Mouse (Mus musculus) forebrain, embryonic 12.5 days (tissue): ENCODE results near the gene Tbc1d15. TPM values are rescaled to one million over a fixed set of nuclear protein-coding genes. Genes with fewer than 3 reads are reported as not detected.
A peak's percentile ranks its signal among the peaks of the same experiment; 100 is the strongest.

ENCODE experiments used
- ATAC-seq: fragments of 200-750 bp; cut with Nextera tagmentation; 2 replicates; pipeline ENCODE4 v1.8.0; 2017; ENCODE audit warnings: moderate TSS enrichment; ENCODE audit not compliant: low FRiP score
- H3K27ac ChIP-seq: fragments of 300-500 bp; sonication (generic); 2 replicates; pipeline ENCODE4 v1.5.1; 2016; ENCODE audit warnings: mild to moderate bottlenecking
- H3K27me3 ChIP-seq: fragments of 300-500 bp; sonication (generic); 2 replicates; pipeline ENCODE4 v1.6.1; 2016; ENCODE audit warnings: mild to moderate bottlenecking
- H3K36me3 ChIP-seq: fragments of 300-500 bp; sonication (generic); replicated peaks from 2 replicates; pipeline ENCODE4 v1.6.1; 2016; ENCODE audit warnings: mild to moderate bottlenecking
- H3K4me1 ChIP-seq: fragments of 300-500 bp; sonication (generic); 2 replicates; pipeline ENCODE4 v1.6.1; 2016
- H3K4me2 ChIP-seq: fragments of 300-500 bp; sonication (generic); 2 replicates; pipeline ENCODE4 v1.6.1; 2016; ENCODE audit warnings: mild to moderate bottlenecking, moderate library complexity
- H3K4me3 ChIP-seq: fragments of 300-500 bp; sonication (generic); replicated peaks from 2 replicates; pipeline ENCODE4 v1.5.1; 2016; ENCODE audit warnings: mild to moderate bottlenecking
- H3K9ac ChIP-seq: fragments of 300-500 bp; sonication (generic); 2 replicates; pipeline ENCODE4 v1.6.1; 2016; ENCODE audit warnings: mild to moderate bottlenecking
- H3K9me3 ChIP-seq: fragments of 300-500 bp; sonication (generic); 2 replicates; pipeline ENCODE4 v1.6.1; 2016
- WGBS: fragments of 180-500 bp; shearing (Covaris S2); methylation state at CpG from one replicate; pipeline ENCODE4 v1.1.7; 2016; 5-methylcytosine and 5-hydroxymethylcytosine counted together
- polyA plus RNA-seq: library from polyadenylated mRNA; unstranded; fragments of >200 nt; fragmentation: Nextera tagmentation; extraction: Ambion mirVana; gene quantifications from 2 replicates; pipeline ENCODE4 v1.2.1, GENCODE M21; 2016

Gene Tbc1d15
- polyA plus RNA-seq, 1 experiment from 2014 or later = 48.1 TPM

DNA sequence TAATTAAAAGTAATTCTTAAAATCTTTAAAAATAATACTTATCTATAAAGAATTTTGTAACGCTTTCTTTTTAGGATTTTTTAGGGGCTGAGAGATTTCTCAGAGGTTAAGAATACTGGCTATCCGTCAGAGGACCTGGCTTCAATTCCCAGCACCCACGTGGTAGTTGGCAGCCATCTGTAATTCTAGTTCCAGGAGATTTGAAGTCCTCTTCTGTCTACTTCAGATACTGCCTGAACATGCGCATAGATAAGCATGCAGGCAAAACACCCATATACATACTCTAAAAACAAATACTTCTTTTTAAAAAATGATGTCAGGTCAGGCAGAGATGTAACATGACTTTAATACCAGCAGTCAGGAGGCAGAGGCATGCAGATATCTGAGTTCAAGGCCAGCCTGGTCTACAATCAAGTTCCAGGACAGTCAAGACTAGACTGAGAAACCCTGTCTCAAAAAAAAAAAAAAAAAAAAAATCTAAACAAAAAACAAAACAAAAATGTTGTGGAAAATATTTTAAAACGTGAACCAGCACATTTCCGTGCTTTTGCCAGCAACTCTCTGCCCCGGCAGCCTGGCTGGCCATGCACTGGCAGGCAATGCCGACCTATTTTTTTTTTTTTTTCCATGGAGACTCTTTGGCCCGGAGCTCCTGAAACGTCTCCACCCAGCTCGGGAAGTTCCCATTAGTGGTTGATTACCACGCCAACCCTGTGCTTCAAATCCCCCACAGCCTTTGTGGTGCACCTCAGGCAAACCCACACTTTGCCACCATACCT lies 19.5 kb upstream of the Tbc1d15 start:
- H3K9me3 ChIP-seq = no peaks in the 10 kb centered on the region
- no peak overlapping the region for H3K4me3 ChIP-seq
- no peaks in the 10 kb centered on the region for H3K4me1 ChIP-seq
- no peaks in the 10 kb centered on the region for H3K27me3 ChIP-seq
- H3K4me2 ChIP-seq = no peak overlapping the region
- H3K9ac ChIP-seq = no peak overlapping the region
- no peaks in the 10 kb centered on the region for H3K36me3 ChIP-seq
- ATAC-seq = no peak
- no peak overlapping the region for H3K27ac ChIP-seq
- WGBS = 91% methylated on average over 12 of the region's 12 CpGs

DNA sequence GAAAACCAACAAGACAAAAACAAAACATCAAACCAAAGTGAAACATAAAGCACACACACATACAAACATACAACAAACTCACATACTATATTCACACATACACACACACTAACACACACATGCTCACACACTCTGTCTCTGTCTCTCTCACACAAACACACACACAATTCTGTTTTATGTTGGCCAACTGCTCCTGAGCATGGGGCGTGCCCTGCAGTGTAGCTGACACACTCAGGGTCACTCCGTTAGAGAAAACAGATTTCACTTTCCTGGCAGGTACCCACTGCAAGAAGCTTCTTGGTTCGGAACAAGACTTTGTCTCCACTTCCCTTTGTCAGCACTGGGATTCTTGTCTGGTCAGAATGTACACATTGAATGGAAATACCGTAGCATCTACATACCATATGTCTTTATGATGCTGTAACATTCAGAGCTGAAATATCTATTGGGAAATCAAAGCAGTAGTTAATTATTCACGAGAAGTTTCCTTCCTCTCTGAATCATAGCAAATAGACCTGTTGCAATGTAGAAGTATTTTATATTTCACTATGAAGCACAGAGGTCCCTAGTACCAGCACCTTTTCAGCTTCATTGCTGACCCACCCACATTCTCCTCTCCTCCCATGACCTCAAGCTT lies 11.8 kb upstream of the Tbc1d15 start:
- no peak overlapping the region for H3K4me3 ChIP-seq
- no peaks in the 10 kb centered on the region for H3K9me3 ChIP-seq
- H3K9ac ChIP-seq = no peak overlapping the region
- ATAC-seq = no peak
- no peaks in the 10 kb centered on the region for H3K36me3 ChIP-seq
- H3K27ac ChIP-seq = no peak overlapping the region
- no peaks in the 10 kb centered on the region for H3K4me1 ChIP-seq
- WGBS = 78% methylated on average over 5 of the region's 5 CpGs
- no peak overlapping the region for H3K4me2 ChIP-seq
- no peaks in the 10 kb centered on the region for H3K27me3 ChIP-seq

- ATAC-seq = no peak
- no peaks in the 10 kb centered on the region for H3K36me3 ChIP-seq
- H3K4me3 ChIP-seq = no peak overlapping the region
- H3K27me3 ChIP-seq = no peaks in the 10 kb centered on the region
- no peak overlapping the region for H3K4me2 ChIP-seq
- no peaks in the 10 kb centered on the region for H3K4me1 ChIP-seq
- H3K9me3 ChIP-seq = no peaks in the 10 kb centered on the region
- 90% methylated on average over 2 of the region's 2 CpGs for whole genome bisulfite sequencing
- H3K9ac ChIP-seq = no peak overlapping the region
- H3K27ac ChIP-seq = no peak overlapping the region
Measured at GRCm38 (mm10) chr10:115262261-115262660, 11.0 kb upstream of the Tbc1d15 start.

GRCm38 (mm10) chr10:115261428-115261827 lies 10.2 kb upstream of the Tbc1d15 start:
- Histone ChIP-seq H3K4me2 (no peak overlapping the region), H3K27ac (no peak overlapping the region), H3K4me3 (no peak overlapping the region), H3K36me3 (no peaks in the 10 kb centered on the region), H3K4me1 (no peaks in the 10 kb centered on the region), H3K9ac (no peak overlapping the region), H3K27me3 (no peaks in the 10 kb centered on the region), H3K9me3 (no peaks in the 10 kb centered on the region)
- 91% methylated on average over 3 of the region's 3 CpGs for WGBS
- ATAC-seq = no peak

DNA sequence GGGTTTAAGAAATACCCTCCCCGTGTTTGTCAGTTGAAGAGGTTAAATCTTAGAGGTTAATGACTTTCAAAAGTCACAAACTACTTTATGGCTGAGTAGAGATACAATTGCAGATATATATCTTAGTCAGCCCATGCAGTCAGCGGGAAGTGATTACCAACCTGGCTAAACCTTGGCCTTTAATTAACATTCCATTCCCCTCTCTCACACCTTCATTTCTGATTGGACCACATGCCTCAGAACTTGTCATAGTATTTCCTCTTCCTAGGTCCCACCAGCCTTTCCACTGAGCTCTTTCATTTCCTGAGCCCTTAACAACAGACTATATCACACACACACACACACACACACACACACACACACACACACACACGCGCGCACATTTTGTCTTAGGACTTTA lies 4.9 kb upstream of the Tbc1d15 start:
- Histone ChIP-seq H3K4me2 (no peak overlapping the region), H3K9me3 (no peaks in the 10 kb centered on the region), H3K4me3 (no peak overlapping the region), H3K27me3 (no peaks in the 10 kb centered on the region), H3K9ac (no peak overlapping the region), H3K27ac (no peak overlapping the region), H3K36me3 (no peaks in the 10 kb centered on the region), H3K4me1 (peaks cover 5% of the 10 kb centered on the region)
- WGBS = 86% methylated on average over 5 of the region's 5 CpGs
- no peak for ATAC-seq

- no peaks in the 10 kb centered on the region for H3K36me3 ChIP-seq
- no peaks in the 10 kb centered on the region for H3K9me3 ChIP-seq
- H3K9ac ChIP-seq = no peak overlapping the region
- H3K27ac ChIP-seq = no peak overlapping the region
- no peak overlapping the region for H3K4me3 ChIP-seq
- ATAC-seq = no peak
- peaks cover 13% of the 10 kb centered on the region for H3K4me1 ChIP-seq
- no peak overlapping the region for H3K4me2 ChIP-seq
- H3K27me3 ChIP-seq = no peaks in the 10 kb centered on the region
- 74% methylated on average over 3 of the region's 3 CpGs for WGBS
Measured at GRCm38 (mm10) chr10:115253521-115253920, 2.3 kb upstream of the Tbc1d15 start.

GRCm38 (mm10) chr10:115252321-115252757 lies 1.1 kb upstream of the Tbc1d15 start:
- Histone ChIP-seq H3K9ac (peak overlapping the region; percentile 53), H3K9me3 (no peaks in the 10 kb centered on the region), H3K4me2 (peak overlapping the region; percentile 66), H3K36me3 (no peaks in the 10 kb centered on the region), H3K27me3 (no peaks in the 10 kb centered on the region), H3K27ac (no peak overlapping the region), H3K4me1 (peaks cover 13% of the 10 kb centered on the region), H3K4me3 (peak overlapping the region; percentile 94)
- no peak for ATAC-seq
- 17% methylated on average over 10 of the region's 10 CpGs for WGBS

DNA sequence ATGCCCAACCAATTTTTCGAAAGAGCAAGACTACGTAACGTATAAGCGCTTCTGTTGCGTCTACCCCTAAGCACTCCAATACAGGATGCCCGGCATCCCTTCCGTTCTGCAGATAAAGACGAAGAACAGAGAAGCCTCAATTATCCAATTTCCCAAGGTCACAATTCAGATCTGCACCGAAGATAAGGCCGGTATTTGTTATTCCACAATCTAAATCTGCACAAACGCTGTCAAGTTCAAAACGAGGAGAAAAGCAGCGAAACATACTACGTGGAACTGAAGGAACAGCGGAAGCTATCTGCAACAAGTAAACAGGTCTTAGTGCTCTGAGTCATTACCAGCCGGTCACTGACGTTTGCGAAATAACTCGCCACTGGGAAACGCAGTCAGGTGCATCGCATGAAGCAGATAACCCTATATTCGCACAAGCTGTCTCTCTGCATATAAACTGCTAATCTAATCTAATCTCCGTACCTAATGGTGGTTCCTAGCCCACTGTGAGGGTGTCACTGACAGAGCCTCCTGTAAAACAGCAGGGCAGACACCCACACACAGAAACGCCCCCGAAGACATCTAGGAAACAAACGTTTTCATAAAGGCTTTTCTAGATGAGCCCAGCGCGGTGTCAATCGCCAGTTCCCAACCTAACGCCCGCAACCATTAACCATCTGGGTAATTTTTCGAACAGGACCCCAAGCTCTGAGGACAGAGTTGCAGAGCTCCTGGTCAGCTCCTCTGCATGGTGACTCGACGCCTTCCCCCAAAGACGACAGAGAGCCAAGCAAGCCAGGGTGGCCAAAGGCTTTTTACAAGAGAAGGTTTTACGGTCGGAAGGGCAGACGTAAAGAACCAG lies 806 bp downstream of the Tbc1d15 start:
- peak; percentile 37; the same call in 1 of the 2 replicates for ATAC-seq

DNA sequence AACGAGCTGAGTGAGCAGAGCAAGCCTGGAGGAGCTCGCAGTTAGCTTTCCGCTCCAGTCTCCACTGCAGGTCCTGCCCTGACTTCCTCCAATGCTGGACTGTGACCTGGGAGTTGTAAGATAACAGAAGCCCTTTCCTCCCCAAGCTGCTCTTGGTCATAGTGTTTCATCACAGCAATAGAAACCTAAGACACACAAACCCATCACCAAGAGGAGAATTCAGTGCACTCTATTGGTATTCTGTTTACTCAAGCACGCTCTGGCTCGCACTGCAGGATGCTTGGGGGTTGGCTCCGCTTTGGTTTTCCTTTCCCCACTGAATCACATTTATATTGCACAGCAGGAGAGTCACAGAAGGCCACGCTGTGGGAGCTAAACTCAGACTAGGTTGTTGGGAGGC lies 3.2 kb downstream of the Tbc1d15 start:
- H3K27me3 ChIP-seq = no peaks in the 10 kb centered on the region
- no peaks in the 10 kb centered on the region for H3K9me3 ChIP-seq
- H3K36me3 ChIP-seq = no peaks in the 10 kb centered on the region
- WGBS = 40% methylated on average over 7 of the region's 7 CpGs
- H3K4me2 ChIP-seq = no peak overlapping the region
- no peak for ATAC-seq
- H3K27ac ChIP-seq = no peak overlapping the region
- no peak overlapping the region for H3K4me3 ChIP-seq
- no peak overlapping the region for H3K9ac ChIP-seq
- H3K4me1 ChIP-seq = peaks cover 13% of the 10 kb centered on the region

More for the DNA sequence above, 806 bp downstream of the Tbc1d15 start:
- WGBS = 34% methylated on average over 38 of the region's 38 CpGs
- Histone ChIP-seq H3K27ac (no peak overlapping the region), H3K9me3 (no peaks in the 10 kb centered on the region), H3K36me3 (no peaks in the 10 kb centered on the region), H3K9ac (peak overlapping the region; percentile 85), H3K4me2 (peak overlapping the region; percentile 66), H3K27me3 (no peaks in the 10 kb centered on the region), H3K4me3 (peak overlapping the region; percentile 94), H3K4me1 (peaks cover 13% of the 10 kb centered on the region)

DNA sequence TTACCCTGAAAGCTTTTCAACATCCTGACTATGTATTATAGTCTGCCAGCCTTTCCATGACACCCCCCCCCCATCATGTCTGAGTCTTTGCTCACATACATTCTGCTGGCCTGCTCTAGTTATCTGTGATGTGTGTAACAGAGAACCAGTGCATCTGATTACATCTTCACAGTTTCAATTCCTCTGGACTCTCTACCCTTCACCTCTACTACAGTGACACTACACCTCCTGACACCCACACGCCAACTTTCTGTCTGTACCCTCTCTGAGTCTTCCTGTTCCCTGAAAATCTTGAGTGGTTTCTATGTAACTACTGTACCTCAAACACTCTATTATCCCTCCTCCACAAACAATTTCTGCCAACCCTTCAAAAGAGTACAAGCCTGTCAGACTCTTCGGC lies 5.8 kb downstream of the Tbc1d15 start:
- H3K4me2 ChIP-seq = no peak overlapping the region
- ATAC-seq = no peak
- H3K9ac ChIP-seq = no peak overlapping the region
- no peaks in the 10 kb centered on the region for H3K27me3 ChIP-seq
- H3K9me3 ChIP-seq = no peaks in the 10 kb centered on the region
- H3K36me3 ChIP-seq = no peaks in the 10 kb centered on the region
- 95% methylated on average over 2 of the region's 2 CpGs for WGBS
- H3K4me3 ChIP-seq = no peak overlapping the region
- no peak overlapping the region for H3K27ac ChIP-seq
- H3K4me1 ChIP-seq = peaks cover 8% of the 10 kb centered on the region

DNA sequence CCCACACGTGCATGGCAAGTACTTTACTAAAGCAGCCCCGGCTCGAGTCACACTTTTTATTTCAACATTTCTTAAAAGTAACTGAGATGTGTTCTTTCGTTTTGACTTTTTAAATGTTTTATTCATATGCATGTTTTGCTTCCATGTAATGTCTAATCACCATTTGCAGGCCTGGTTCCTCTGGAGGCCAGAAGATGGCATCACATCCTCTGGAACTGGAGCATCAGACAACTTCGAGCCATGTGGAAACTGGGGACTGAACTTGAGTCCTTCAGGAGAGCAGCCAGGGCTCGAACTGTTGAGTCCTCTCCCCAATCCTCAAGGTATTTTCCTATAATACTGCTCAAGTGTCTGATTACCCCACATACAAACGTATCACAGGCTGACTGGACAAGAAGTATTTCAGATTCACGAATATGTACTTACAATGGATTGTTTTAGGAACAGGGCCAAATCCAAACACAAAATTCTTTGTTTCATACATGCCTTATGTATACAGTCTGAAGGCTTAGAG lies 10.1 kb downstream of the Tbc1d15 start:
- ATAC-seq = no peak
- H3K4me3 ChIP-seq = no peak overlapping the region
- no peak overlapping the region for H3K9ac ChIP-seq
- WGBS = 84% methylated on average over 8 of the region's 8 CpGs
- no peaks in the 10 kb centered on the region for H3K9me3 ChIP-seq
- H3K4me2 ChIP-seq = no peak overlapping the region
- H3K4me1 ChIP-seq = no peaks in the 10 kb centered on the region
- H3K36me3 ChIP-seq = peaks cover 28% of the 10 kb centered on the region
- H3K27ac ChIP-seq = no peak overlapping the region
- no peaks in the 10 kb centered on the region for H3K27me3 ChIP-seq

- WGBS = 90% methylated on average over 4 of the region's 4 CpGs
- Histone ChIP-seq H3K36me3 (peaks cover 32% of the 10 kb centered on the region), H3K9ac (no peak overlapping the region), H3K27me3 (no peaks in the 10 kb centered on the region), H3K9me3 (no peaks in the 10 kb centered on the region), H3K4me2 (no peak overlapping the region), H3K4me1 (no peaks in the 10 kb centered on the region), H3K4me3 (no peak overlapping the region), H3K27ac (no peak overlapping the region)
- ATAC-seq = no peak
Measured at GRCm38 (mm10) chr10:115237931-115238330, 13.3 kb downstream of the Tbc1d15 start.
